Mouse (Mus musculus): ENCODE data around the gene Tgfbr2.

Tgfbr2 gene

GRCm38 (mm10) chr9:116160860-116161259 is 14.3 kb downstream of the Tgfbr2 start:
- peak; percentile 52 to 66 for DNase-seq (ENCODE audit: low read depth in 2 of 2, low spot score in 2 of 2)

- peak in 1 of 2 experiments; percentile 37 for DNase-seq (ENCODE audit: low read depth in 2 of 2, low spot score in 2 of 2)
Observed at GRCm38 (mm10) chr9:116160067-116160466, 15.1 kb downstream of the Tgfbr2 start.

GRCm38 (mm10) chr9:116156501-116156900 is 18.7 kb downstream of the Tgfbr2 start:
- DNase-seq (ENCODE audit: low read depth in 2 of 2, low spot score in 2 of 2), result no peak

- DNase-seq (ENCODE audit: low read depth in 2 of 2, low spot score in 2 of 2), result peak in 1 of 2 experiments; percentile 30
Observed at GRCm38 (mm10) chr9:116152878-116153277, 22.3 kb downstream of the Tgfbr2 start.

GRCm38 (mm10) chr9:116150725-116151396 is 24.3 kb downstream of the Tgfbr2 start:
- no peak for DNase-seq (ENCODE audit: low read depth in 2 of 2, low spot score in 2 of 2)

GRCm38 (mm10) chr9:116148809-116149208 is 26.4 kb downstream of the Tgfbr2 start:
- DNase-seq (ENCODE audit: low read depth in 2 of 2, low spot score in 2 of 2), result no peak

- DNase-seq (ENCODE audit: low read depth in 2 of 2, low spot score in 2 of 2), result no peak
Observed at GRCm38 (mm10) chr9:116146235-116146634, 28.9 kb downstream of the Tgfbr2 start.

GRCm38 (mm10) chr9:116145231-116145641 is 29.9 kb downstream of the Tgfbr2 start:
- peak; percentile 53 to 64 for DNase-seq (ENCODE audit: low read depth in 2 of 2, low spot score in 2 of 2)

GRCm38 (mm10) chr9:116140422-116140821 is 34.7 kb downstream of the Tgfbr2 start:
- no peak for DNase-seq (ENCODE audit: low read depth in 2 of 2, low spot score in 2 of 2)

GRCm38 (mm10) chr9:116139549-116139948 is 35.6 kb downstream of the Tgfbr2 start:
- no peak for DNase-seq (ENCODE audit: low read depth in 2 of 2, low spot score in 2 of 2)

- no peak for DNase-seq (ENCODE audit: low read depth in 2 of 2, low spot score in 2 of 2)
Observed at GRCm38 (mm10) chr9:116138595-116139134, 36.5 kb downstream of the Tgfbr2 start.

GRCm38 (mm10) chr9:116137645-116138044 is 37.5 kb downstream of the Tgfbr2 start:
- DNase-seq (ENCODE audit: low read depth in 2 of 2, low spot score in 2 of 2), result no peak

- no peak for DNase-seq (ENCODE audit: low read depth in 2 of 2, low spot score in 2 of 2)
Observed at GRCm38 (mm10) chr9:116136811-116137210, 38.3 kb downstream of the Tgfbr2 start.

GRCm38 (mm10) chr9:116136146-116136545 is 39.0 kb downstream of the Tgfbr2 start:
- DNase-seq (ENCODE audit: low read depth in 2 of 2, low spot score in 2 of 2), result no peak

GRCm38 (mm10) chr9:116134488-116134887 is 40.7 kb downstream of the Tgfbr2 start:
- peak in 1 of 2 experiments; percentile 42 for DNase-seq (ENCODE audit: low read depth in 2 of 2, low spot score in 2 of 2)

- no peak for DNase-seq (ENCODE audit: low read depth in 2 of 2, low spot score in 2 of 2)
Observed at GRCm38 (mm10) chr9:116133312-116133980, 41.7 kb downstream of the Tgfbr2 start.

GRCm38 (mm10) chr9:116128886-116129285 is 46.3 kb downstream of the Tgfbr2 start:
- no peak for DNase-seq (ENCODE audit: low read depth in 2 of 2, low spot score in 2 of 2)

- DNase-seq (ENCODE audit: low read depth in 2 of 2, low spot score in 2 of 2), result no peak
Observed at GRCm38 (mm10) chr9:116128311-116128710, 46.8 kb downstream of the Tgfbr2 start.

GRCm38 (mm10) chr9:116126494-116126893 is 48.7 kb downstream of the Tgfbr2 start:
- DNase-seq (ENCODE audit: low read depth in 2 of 2, low spot score in 2 of 2), result no peak

GRCm38 (mm10) chr9:116122969-116123589 is 52.1 kb downstream of the Tgfbr2 start:
- DNase-seq (ENCODE audit: low read depth in 2 of 2, low spot score in 2 of 2), result peak in 1 of 2 experiments; percentile 48

GRCm38 (mm10) chr9:116122544-116122943 is 52.6 kb downstream of the Tgfbr2 start:
- no peak for DNase-seq (ENCODE audit: low read depth in 2 of 2, low spot score in 2 of 2)

- no peak for DNase-seq (ENCODE audit: low read depth in 2 of 2, low spot score in 2 of 2)
Observed at GRCm38 (mm10) chr9:116121472-116121871, 53.7 kb downstream of the Tgfbr2 start.
